In the genomic region with DNA sequence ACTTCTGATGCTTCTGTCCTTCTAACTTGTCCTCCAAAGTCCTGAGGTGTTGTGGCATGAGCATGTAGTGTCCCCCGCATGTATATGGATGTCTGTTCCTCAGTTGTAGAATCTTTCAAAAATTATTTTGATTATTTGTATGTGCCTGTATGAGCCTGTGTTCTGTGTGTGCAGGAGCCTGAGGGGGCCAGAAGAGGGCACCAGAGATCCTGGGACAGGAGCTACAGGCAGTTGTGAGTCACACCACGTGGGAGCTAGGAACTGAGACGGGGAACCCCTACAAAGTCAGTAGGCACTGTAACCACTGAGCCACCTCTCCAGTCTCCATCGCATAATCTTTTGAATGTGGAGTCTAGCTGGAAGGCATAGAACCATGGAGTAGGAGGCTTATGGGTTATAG, we compare ENCODE assay signal across 26 mouse cellular contexts. TPM values are rescaled to one million over a fixed set of nuclear protein-coding genes. Genes with fewer than 3 reads are reported as not detected.
DNase-seq lines count a peak whose midpoint lies in the region; ATAC-seq and TF ChIP-seq lines count a peak whose summit lies in the region.
"Had no signal": no experiment of that assay in that cellular context is flagged by ENCODE, and none has a peak within 500 bp of the region (broad histone marks: within the 10 kb centered on the region; RNA-seq: fewer than 3 reads in every experiment).

No protein-coding gene starts in this region.

- no peak overlapping the region for H3K4me3 ChIP-seq in intestine, postnatal 0 days (ENCODE audit: low read depth, low read length)
- H3K4me3 ChIP-seq in intestine, embryonic 16.5 days (ENCODE audit: low read length), result no peak overlapping the region
- H3K4me3 ChIP-seq in midbrain, postnatal 0 days (ENCODE audit: low read depth, low read length), result no peak overlapping the region
- no peak overlapping the region for H3K4me3 ChIP-seq in midbrain, embryonic 13.5 days (replicated peaks)
- H3K4me3 ChIP-seq in MEL (ENCODE audit: control insufficient read depth in 1 of 2, insufficient read depth in 1 of 2, low read depth in 2 of 2, low read length in 2 of 2), result no peak overlapping the region
- H3K4me3 ChIP-seq: embryonic facial prominence, embryonic 10.5 days; hindbrain, embryonic 12.5 days; intestine, embryonic 15.5 days; limb, embryonic 15.5 days; midbrain, embryonic 15.5 days; myocyte had no signal

- H3K36me3 ChIP-seq in intestine, postnatal 0 days (ENCODE audit: control insufficient read depth, insufficient read depth), result no peaks in the 10 kb centered on the region
- H3K36me3 ChIP-seq in intestine, embryonic 16.5 days (ENCODE audit: control insufficient read depth, insufficient read depth, low read length), result no peaks in the 10 kb centered on the region
- no peaks in the 10 kb centered on the region for H3K36me3 ChIP-seq in midbrain, postnatal 0 days (ENCODE audit: insufficient read depth, low read length)
- H3K36me3 ChIP-seq in midbrain, embryonic 13.5 days, result no peaks in the 10 kb centered on the region
- H3K36me3 ChIP-seq in MEL (ENCODE audit: control insufficient read depth in 1 of 2, insufficient read depth in 2 of 2, low read length in 2 of 2), result no peaks in the 10 kb centered on the region
- H3K36me3 ChIP-seq: embryonic facial prominence, embryonic 10.5 days; hindbrain, embryonic 12.5 days; intestine, embryonic 15.5 days; limb, embryonic 15.5 days; midbrain, embryonic 15.5 days had no signal

- WGBS in intestine, postnatal 0 days, result 89% methylated on average over 4 of the region's 4 CpGs
- 94% methylated on average over 4 of the region's 4 CpGs for WGBS in intestine, embryonic 16.5 days
- 93% methylated on average over 4 of the region's 4 CpGs for WGBS in midbrain, postnatal 0 days
- WGBS in midbrain, embryonic 13.5 days, result 92% methylated on average over 4 of the region's 4 CpGs

- 0 out of 2 replicates have a peak, but pooled peaks have one; percentile 34 for TF ChIP-seq CTCF in intestine, postnatal 0 days (IDR thresholded peaks at IDR 0.05; ENCODE audit: low read depth)
- peak; percentile 25; the same call in 1 of the 2 replicates for TF ChIP-seq CTCF in midbrain, postnatal 0 days (IDR thresholded peaks at IDR 0.05)
- peak in 1 of 3 experiments; percentile 21; a peak in 3 of 6 replicates for TF ChIP-seq CTCF in MEL (IDR thresholded peaks at IDR 0.05 in 2 of 3, conservative IDR thresholded peaks at IDR 0.05 in 1 of 3; ENCODE audit: control insufficient read depth in 1 of 3, insufficient read depth in 1 of 3, low read depth in 2 of 3, low read length in 3 of 3, poor library complexity in 1 of 3, severe bottlenecking in 1 of 3)

- H3K27ac ChIP-seq in intestine, postnatal 0 days (ENCODE audit: low read depth, low read length), result no peak overlapping the region
- no peak overlapping the region for H3K27ac ChIP-seq in intestine, embryonic 16.5 days (ENCODE audit: low read length)
- H3K27ac ChIP-seq in midbrain, postnatal 0 days (ENCODE audit: low read depth, low read length), result no peak overlapping the region
- no peak overlapping the region for H3K27ac ChIP-seq in midbrain, embryonic 13.5 days
- H3K27ac ChIP-seq in MEL (ENCODE audit: control insufficient read depth, low read depth, low read length), result no peak overlapping the region
- H3K27ac ChIP-seq: embryonic facial prominence, embryonic 10.5 days; hindbrain, embryonic 12.5 days; intestine, embryonic 15.5 days; kidney, postnatal 0 days; limb, embryonic 15.5 days; midbrain, embryonic 15.5 days had no signal

- no peak; the same call in 1 of the 2 replicates for TF ChIP-seq RAD21 in MEL (IDR thresholded peaks at IDR 0.05; ENCODE audit: low read depth, low read length)

- no peaks in the 10 kb centered on the region for H3K27me3 ChIP-seq in intestine, postnatal 0 days (replicated peaks; ENCODE audit: control insufficient read depth, insufficient read depth, low read length)
- no peaks in the 10 kb centered on the region for H3K27me3 ChIP-seq in intestine, embryonic 16.5 days (replicated peaks; ENCODE audit: control insufficient read depth, insufficient read depth, low read length)
- no peaks in the 10 kb centered on the region for H3K27me3 ChIP-seq in midbrain, postnatal 0 days (ENCODE audit: insufficient read depth, low read length)
- H3K27me3 ChIP-seq in midbrain, embryonic 13.5 days, result peaks cover 2% of the 10 kb centered on the region
- H3K27me3 ChIP-seq in MEL (ENCODE audit: control insufficient read depth in 1 of 2, insufficient read depth in 2 of 2, low read length in 2 of 2), result no peaks in the 10 kb centered on the region
- H3K27me3 ChIP-seq: hindbrain, embryonic 12.5 days; intestine, embryonic 15.5 days; limb, embryonic 15.5 days; midbrain, embryonic 15.5 days had no signal

- no peak for TF ChIP-seq POLR2A in MEL (IDR thresholded peaks at IDR 0.05; ENCODE audit: control insufficient read depth in 1 of 2, insufficient read depth in 1 of 2, low read depth in 1 of 2, low read length in 2 of 2, poor library complexity in 1 of 2)

- TF ChIP-seq EP300 in MEL (IDR thresholded peaks at IDR 0.05; ENCODE audit: low read depth in 1 of 2, low read length in 2 of 2), result no peak

- H3K4me1 ChIP-seq in intestine, postnatal 0 days (replicated peaks; ENCODE audit: control insufficient read depth, insufficient read depth, low read length), result no peaks in the 10 kb centered on the region
- H3K4me1 ChIP-seq in intestine, embryonic 16.5 days (ENCODE audit: control insufficient read depth, insufficient read depth, low read length), result no peaks in the 10 kb centered on the region
- H3K4me1 ChIP-seq in midbrain, postnatal 0 days (ENCODE audit: insufficient read depth, low read length), result peaks cover 8% of the 10 kb centered on the region; the same call in 1 of the 2 replicates
- H3K4me1 ChIP-seq in midbrain, embryonic 13.5 days (replicated peaks), result peaks cover 19% of the 10 kb centered on the region
- H3K4me1 ChIP-seq in MEL (ENCODE audit: control insufficient read depth in 1 of 2, insufficient read depth in 2 of 2, low read length in 2 of 2), result no peaks in the 10 kb centered on the region
- H3K4me1 ChIP-seq: intestine, embryonic 15.5 days; limb, embryonic 15.5 days had no signal

- no peaks in the 10 kb centered on the region for H3K9me3 ChIP-seq in intestine, postnatal 0 days (ENCODE audit: control insufficient read depth)
- H3K9me3 ChIP-seq in intestine, embryonic 16.5 days (ENCODE audit: control insufficient read depth, low read length), result no peaks in the 10 kb centered on the region
- no peaks in the 10 kb centered on the region for H3K9me3 ChIP-seq in midbrain, postnatal 0 days (ENCODE audit: low read length)
- no peaks in the 10 kb centered on the region; the same call in 1 of the 2 replicates for H3K9me3 ChIP-seq in midbrain, embryonic 13.5 days
- H3K9me3 ChIP-seq in MEL (replicated peaks; ENCODE audit: insufficient read depth, low read length), result no peaks in the 10 kb centered on the region
- H3K9me3 ChIP-seq: hindbrain, embryonic 12.5 days; intestine, embryonic 15.5 days; limb, embryonic 15.5 days; midbrain, embryonic 15.5 days had no signal

- H3K9ac ChIP-seq in intestine, postnatal 0 days (ENCODE audit: low read depth, low read length), result no peak overlapping the region
- no peak overlapping the region for H3K9ac ChIP-seq in intestine, embryonic 16.5 days (ENCODE audit: low read depth, low read length)
- H3K9ac ChIP-seq in midbrain, postnatal 0 days (replicated peaks; ENCODE audit: low read length, poor library complexity, severe bottlenecking), result no peak overlapping the region
- no peak overlapping the region for H3K9ac ChIP-seq in midbrain, embryonic 13.5 days (replicated peaks)
- H3K9ac ChIP-seq in MEL (ENCODE audit: control insufficient read depth, low read depth, low read length, poor library complexity, severe bottlenecking), result no peak overlapping the region
- H3K9ac ChIP-seq: hindbrain, embryonic 12.5 days; intestine, embryonic 15.5 days; limb, embryonic 15.5 days; midbrain, embryonic 15.5 days had no signal

- ATAC-seq in intestine, postnatal 0 days, result no peak
- no peak for ATAC-seq in intestine, embryonic 16.5 days
- no peak for ATAC-seq in midbrain, postnatal 0 days (ENCODE audit: low FRiP score)
- no peak for ATAC-seq in midbrain, embryonic 13.5 days
- ATAC-seq: forebrain, embryonic 16.5 days; intestine, embryonic 15.5 days; midbrain, embryonic 15.5 days had no signal

- no peaks in the 10 kb centered on the region for H3K79me2 ChIP-seq in MEL (ENCODE audit: control insufficient read depth, insufficient read depth, low read length, poor library complexity)

- no peak for DNase-seq in midbrain, postnatal 0 days (ENCODE audit: low spot score)
- peak; percentile 4 for DNase-seq in MEL (ENCODE audit: low read depth, low spot score)
- peak; percentile 3 for DNase-seq in induced T-regulatory cell, adult 2 months (ENCODE audit: low read depth)
- no peak for DNase-seq in natural killer cell, adult 2 months (ENCODE audit: low spot score in 2 of 2)
- DNase-seq in c-Kit-positive CD71-positive TER-119-positive erythroid progenitor cells, embryonic 14.5 days (ENCODE audit: low spot score), result no peak
- DNase-seq: adrenal gland, postnatal 14 days; cerebellum, adult 11 months; cerebellum, adult 9-11 months; gastrocnemius, postnatal 14 days; heart, adult 18-20 months; left cerebral cortex, postnatal 4 days; lung, adult 18-20 months; thymus, adult 2 months; thymus, postnatal 4 days had no signal

- H3K4me2 ChIP-seq in intestine, postnatal 0 days (replicated peaks; ENCODE audit: low read depth), result no peak overlapping the region
- H3K4me2 ChIP-seq in intestine, embryonic 16.5 days (ENCODE audit: low read depth, low read length), result no peak overlapping the region
- H3K4me2 ChIP-seq in midbrain, postnatal 0 days (ENCODE audit: low read depth, low read length, poor library complexity, severe bottlenecking), result no peak overlapping the region
- no peak overlapping the region for H3K4me2 ChIP-seq in midbrain, embryonic 13.5 days (replicated peaks)
- H3K4me2 ChIP-seq: hindbrain, embryonic 12.5 days; intestine, embryonic 15.5 days; limb, embryonic 15.5 days; midbrain, embryonic 15.5 days had no signal

TF ChIP-seq in MEL, 35 proteins besides CTCF, POLR2A, EP300 and RAD21:
- no peak for TF ChIP-seq GABPA (IDR thresholded peaks at IDR 0.05; ENCODE audit: low read depth, low read length)

RNA-seq across cellular contexts. Expression of a gene that starts 36.3 kb away (rescaled TPM):
- polyA plus RNA-seq in intestine, postnatal 0 days (2015; fragmentation: Nextera tagmentation; extraction: Ambion mirVana), result 2.7 and 3.5 TPM in 2 replicates
- 3.9 TPM in 2 replicates for polyA plus RNA-seq in intestine, embryonic 16.5 days (2015; fragmentation: Nextera tagmentation; extraction: Ambion mirVana)
- 17.4 and 20.1 TPM in 2 replicates for total RNA-seq in midbrain, postnatal 0 days (2014; rRNA removed)
- 13.5 and 16.2 TPM in 2 replicates for polyA plus RNA-seq in midbrain, postnatal 0 days (2015; fragmentation: Nextera tagmentation; extraction: Ambion mirVana)
- 20.5 and 21.2 TPM in 2 replicates for polyA plus RNA-seq in midbrain, embryonic 13.5 days (2015; fragmentation: Nextera tagmentation; extraction: Ambion mirVana)
- not detected in 2 replicates for total RNA-seq in MEL (2012; rRNA removed)
- not detected for polyA plus RNA-seq in MEL (2012; ENCODE audit: insufficient read depth in 1 of 2, insufficient read length in 2 of 2, low read depth in 1 of 2, low replicate concordance in 2 of 2, missing spikeins in 1 of 2)
- total RNA-seq: megakaryocyte, adult 5-6 weeks had no signal
- polyA plus RNA-seq: myocyte had no signal

Comparison
In these comparisons a context has a peak if more than half of its experiments do, and no peak if none do; other contexts are left out.
1. DNase-seq: peak in MEL (single experiment) and induced T-regulatory cell, adult 2 months (single experiment); none in midbrain, postnatal 0 days (single experiment), natural killer cell, adult 2 months (0 of 2) and c-Kit-positive CD71-positive TER-119-positive erythroid progenitor cells, embryonic 14.5 days (single experiment).